Mouse (Mus musculus) midbrain, embryonic 16.5 days (tissue): ENCODE measurements around the gene Psmb7. TPM values are rescaled to one million over a fixed set of nuclear protein-coding genes. Genes with fewer than 3 reads are reported as not detected.

Experiments
- ATAC-seq: fragments of 200-750 bp; cut with Nextera tagmentation; 2 replicates; pipeline ENCODE4 v1.8.0; 2017; ENCODE audit warnings: moderate TSS enrichment
- H3K27ac ChIP-seq: fragments of 300-500 bp; sonication (generic); 2 replicates; pipeline ENCODE4 v1.5.1; 2014; ENCODE audit warnings: mild to moderate bottlenecking, low read length, mixed read lengths
- H3K27me3 ChIP-seq: fragments of 300-500 bp; sonication (generic); 2 replicates; pipeline ENCODE4 v1.6.1; 2014; ENCODE audit warnings: low read depth, low read length, mixed read lengths; ENCODE audit not compliant: control insufficient read depth, insufficient read depth
- H3K36me3 ChIP-seq: fragments of 300-500 bp; sonication (generic); 2 replicates; pipeline ENCODE4 v1.6.1; 2014; ENCODE audit warnings: mild to moderate bottlenecking, low read length, moderate library complexity, mixed read lengths; ENCODE audit not compliant: control insufficient read depth, insufficient read depth
- H3K4me1 ChIP-seq: fragments of 300-500 bp; sonication (generic); 2 replicates; pipeline ENCODE4 v1.6.1; 2014; ENCODE audit warnings: mild to moderate bottlenecking, low read length, mixed read lengths; ENCODE audit not compliant: control insufficient read depth, insufficient read depth
- H3K4me2 ChIP-seq: fragments of 300-500 bp; sonication (generic); 2 replicates; pipeline ENCODE4 v1.6.1; 2014; ENCODE audit warnings: mild to moderate bottlenecking, low read length, mixed read lengths
- H3K4me3 ChIP-seq: fragments of 300-500 bp; sonication (generic); 2 replicates; pipeline ENCODE4 v1.5.1; 2014; ENCODE audit warnings: low read depth, mild to moderate bottlenecking, low read length, moderate library complexity, mixed read lengths
- H3K9ac ChIP-seq: fragments of 300-500 bp; sonication (generic); 2 replicates; pipeline ENCODE4 v1.6.1; 2014; ENCODE audit warnings: low read depth, low read length, mixed read lengths
- H3K9me3 ChIP-seq: fragments of 300-500 bp; sonication (generic); replicated peaks from 2 replicates; pipeline ENCODE4 v1.6.1; 2014; ENCODE audit warnings: mild to moderate bottlenecking, low read length, mixed read lengths; ENCODE audit not compliant: control insufficient read depth, poor library complexity, severe bottlenecking
- WGBS: fragments of 180-500 bp; shearing (Covaris S2); extraction: QIAGEN DNeasy Blood & Tissue Kit; methylation state at CpG from one replicate; pipeline ENCODE4 v1.1.7; 2014; 5-methylcytosine and 5-hydroxymethylcytosine counted together
- polyA plus RNA-seq: library from polyadenylated mRNA; unstranded; fragments of >200 nt; fragmentation: Nextera tagmentation; extraction: Ambion mirVana; gene quantifications from 2 replicates; pipeline ENCODE4 v1.2.1, GENCODE M21; 2015

The Psmb7 gene
- polyA plus RNA-seq, 1 experiment from 2014 or later, result 260 TPM

DNA sequence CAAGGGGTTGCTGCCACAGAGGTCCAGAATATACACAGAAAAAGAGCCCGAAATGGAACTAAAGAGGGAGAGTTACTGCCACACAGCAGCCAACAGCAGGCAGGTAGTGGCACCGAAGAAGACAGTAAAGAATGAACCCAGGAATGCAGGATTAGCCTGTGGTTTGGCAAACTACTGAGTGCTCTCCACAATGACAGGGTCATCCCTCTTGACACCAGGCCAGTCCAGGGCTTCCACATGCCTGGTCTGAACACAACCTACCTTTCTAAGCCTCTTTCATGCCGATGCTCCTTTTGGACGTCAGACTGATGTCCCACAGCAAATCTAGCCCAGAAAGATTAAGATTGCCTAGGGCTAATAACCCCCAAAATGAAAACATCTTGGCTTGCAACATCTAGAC is 15.1 kb downstream of the Psmb7 start:
- 93% methylated on average over 4 of the region's 4 CpGs for WGBS
- Histone ChIP-seq H3K9ac (no peak overlapping the region), H3K4me3 (no peak overlapping the region), H3K27ac (no peak overlapping the region), H3K4me2 (no peak overlapping the region), H3K27me3 (no peaks in the 10 kb centered on the region), H3K4me1 (no peaks in the 10 kb centered on the region), H3K9me3 (no peaks in the 10 kb centered on the region), H3K36me3 (peaks cover 16% of the 10 kb centered on the region)
- no peak for ATAC-seq

DNA sequence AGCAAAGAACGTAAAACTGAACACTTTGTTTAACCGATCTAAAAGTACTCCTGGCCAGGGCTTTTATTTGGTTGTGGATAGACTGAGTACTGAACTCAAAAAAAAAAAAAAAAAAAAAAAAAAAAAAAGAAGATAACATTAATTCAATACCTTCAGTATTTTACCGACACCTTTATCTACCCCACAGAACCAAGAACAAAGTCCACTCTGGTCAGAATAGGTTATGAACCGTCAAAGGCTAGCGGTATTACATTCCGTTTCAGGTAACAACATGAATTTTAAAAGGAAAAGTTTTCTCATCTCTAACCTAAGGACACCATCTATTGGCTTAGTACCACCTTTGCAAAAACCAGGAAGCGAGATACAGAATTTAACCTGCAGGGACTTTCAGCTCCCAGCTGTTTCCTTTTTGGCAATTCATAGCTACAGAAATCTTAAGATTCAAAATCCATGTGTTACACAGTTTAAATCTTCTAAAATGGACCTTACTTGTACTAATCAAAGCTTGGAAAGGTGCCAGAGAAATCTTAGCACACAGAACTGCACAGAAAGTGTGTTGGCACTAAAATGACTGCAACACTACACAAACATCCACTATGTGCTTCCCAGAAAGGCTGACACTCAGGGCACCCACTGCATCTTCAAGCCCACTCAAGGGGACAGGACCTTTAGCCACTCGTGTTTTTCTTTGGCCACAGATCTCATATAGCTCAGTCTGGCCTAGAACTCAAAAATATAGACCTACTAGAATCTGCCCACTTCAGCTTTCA is 19.9 kb downstream of the Psmb7 start:
- ATAC-seq, result no peak
- H3K27me3 ChIP-seq, result no peaks in the 10 kb centered on the region
- H3K4me3 ChIP-seq, result no peak overlapping the region
- H3K4me2 ChIP-seq, result no peak overlapping the region
- no peak overlapping the region for H3K9ac ChIP-seq
- H3K9me3 ChIP-seq, result no peaks in the 10 kb centered on the region
- no peak overlapping the region for H3K27ac ChIP-seq
- peaks cover 2% of the 10 kb centered on the region; the same call in 1 of the 2 replicates for H3K36me3 ChIP-seq
- peaks cover 13% of the 10 kb centered on the region; the same call in 1 of the 2 replicates for H3K4me1 ChIP-seq
- 81% methylated on average over 8 of the region's 8 CpGs for WGBS

DNA sequence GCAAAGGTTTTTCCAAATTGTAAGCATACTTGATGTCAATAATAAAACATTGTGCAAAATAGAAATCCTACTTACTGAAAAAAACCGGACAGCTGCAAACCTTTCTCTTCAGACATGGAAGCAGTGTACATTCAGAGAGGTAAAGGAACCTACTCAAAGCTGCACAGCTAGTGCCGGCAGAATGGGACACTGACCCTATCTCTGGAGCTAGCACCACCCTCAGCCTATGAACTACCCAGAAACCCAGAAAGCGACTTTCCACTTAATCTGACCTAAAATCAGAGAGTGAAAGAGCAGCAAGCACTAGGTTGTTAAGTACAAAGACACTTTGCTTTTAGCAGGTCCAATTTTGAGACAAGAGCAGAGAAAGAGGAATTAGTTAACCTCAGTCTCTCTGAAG is 20.5 kb downstream of the Psmb7 start:
- no peaks in the 10 kb centered on the region for H3K36me3 ChIP-seq
- H3K9me3 ChIP-seq, result no peaks in the 10 kb centered on the region
- H3K27me3 ChIP-seq, result no peaks in the 10 kb centered on the region
- H3K4me3 ChIP-seq, result no peak overlapping the region
- H3K4me1 ChIP-seq, result peaks cover 13% of the 10 kb centered on the region; the same call in 1 of the 2 replicates
- ATAC-seq, result no peak
- no peak overlapping the region for H3K27ac ChIP-seq
- no peak overlapping the region for H3K9ac ChIP-seq
- 86% methylated on average over 3 of the region's 3 CpGs for WGBS
- no peak overlapping the region for H3K4me2 ChIP-seq

DNA sequence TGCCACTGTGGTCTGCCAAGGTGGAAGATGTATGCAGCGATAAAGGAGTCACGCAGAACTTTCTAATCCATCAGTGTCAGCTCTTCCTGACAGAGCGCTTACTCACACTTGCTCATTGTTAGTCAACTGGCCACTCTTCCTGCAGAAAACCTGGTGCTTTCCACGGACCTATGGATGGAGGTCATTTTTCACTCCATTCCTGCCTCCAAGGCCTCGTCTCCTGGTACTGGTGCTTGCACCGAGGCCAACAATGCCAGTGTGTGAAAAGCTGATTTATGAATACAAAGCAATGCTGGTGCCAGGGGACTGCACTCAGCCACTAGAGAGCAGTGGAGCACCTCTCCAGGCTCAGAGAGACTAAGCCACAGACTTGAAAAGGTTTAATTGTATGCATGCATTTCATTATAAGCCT is 22.3 kb downstream of the Psmb7 start:
- Histone ChIP-seq H3K27me3 (no peaks in the 10 kb centered on the region), H3K9me3 (no peaks in the 10 kb centered on the region), H3K4me1 (peaks cover 15% of the 10 kb centered on the region; the same call in 1 of the 2 replicates), H3K4me3 (no peak overlapping the region), H3K36me3 (no peaks in the 10 kb centered on the region), H3K27ac (peak overlapping the region; percentile 56), H3K4me2 (peak overlapping the region; percentile 8), H3K9ac (no peak overlapping the region)
- peak; percentile 85 for ATAC-seq
- 29% methylated on average over 6 of the region's 6 CpGs for WGBS

DNA sequence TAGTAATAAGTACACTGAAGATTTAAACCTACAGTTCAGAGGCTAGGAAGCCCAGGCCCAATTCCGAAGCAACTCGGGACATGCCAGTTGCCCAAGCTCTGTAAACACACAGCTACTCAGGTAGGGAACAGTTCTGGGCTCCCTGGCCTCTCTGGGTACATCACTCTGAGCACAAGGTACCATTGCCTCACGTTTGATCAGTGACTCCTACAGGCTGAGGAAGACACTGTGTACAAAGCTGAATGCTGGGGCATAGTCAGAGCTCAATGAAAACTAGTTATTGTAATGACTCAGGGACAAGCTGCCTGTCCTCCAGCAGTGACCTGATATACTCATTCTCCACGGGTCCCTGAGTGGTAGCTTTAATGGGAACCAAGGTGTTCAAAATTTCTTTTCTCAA is 22.8 kb downstream of the Psmb7 start:
- H3K36me3 ChIP-seq, result no peaks in the 10 kb centered on the region
- H3K27ac ChIP-seq, result no peak overlapping the region; the same call in 1 of the 2 replicates
- 78% methylated on average over 4 of the region's 4 CpGs for WGBS
- H3K9me3 ChIP-seq, result no peaks in the 10 kb centered on the region
- peaks cover 15% of the 10 kb centered on the region; the same call in 1 of the 2 replicates for H3K4me1 ChIP-seq
- no peak overlapping the region for H3K4me3 ChIP-seq
- ATAC-seq, result no peak
- H3K4me2 ChIP-seq, result no peak overlapping the region
- no peak overlapping the region for H3K9ac ChIP-seq
- H3K27me3 ChIP-seq, result no peaks in the 10 kb centered on the region

DNA sequence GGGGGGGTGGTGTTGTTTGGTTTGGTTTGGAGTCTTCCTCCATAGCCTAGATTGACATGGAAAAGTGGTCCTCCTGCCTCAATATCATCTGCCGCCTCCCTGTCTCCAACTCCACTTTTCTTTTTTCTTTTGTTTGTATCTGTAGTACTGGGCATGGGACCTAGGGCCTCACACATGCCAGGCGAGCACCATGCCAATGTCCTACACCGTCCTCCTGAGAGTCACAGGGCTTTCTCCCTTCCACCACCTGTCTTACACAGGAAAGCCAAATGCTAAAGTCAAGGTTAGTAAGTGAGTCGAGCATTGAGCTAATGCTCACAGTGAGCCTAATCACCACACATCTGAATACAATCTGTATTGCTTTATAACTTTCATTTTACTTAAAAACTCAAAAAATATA is 24.1 kb downstream of the Psmb7 start:
- peaks cover 27% of the 10 kb centered on the region for H3K4me1 ChIP-seq
- no peak overlapping the region for H3K4me2 ChIP-seq
- H3K4me3 ChIP-seq, result no peak overlapping the region
- H3K9me3 ChIP-seq, result no peaks in the 10 kb centered on the region
- no peak for ATAC-seq
- H3K36me3 ChIP-seq, result no peaks in the 10 kb centered on the region
- H3K27me3 ChIP-seq, result no peaks in the 10 kb centered on the region
- no peak overlapping the region for H3K27ac ChIP-seq
- no peak overlapping the region for H3K9ac ChIP-seq
- WGBS, result 82% methylated on average over 4 of the region's 4 CpGs

DNA sequence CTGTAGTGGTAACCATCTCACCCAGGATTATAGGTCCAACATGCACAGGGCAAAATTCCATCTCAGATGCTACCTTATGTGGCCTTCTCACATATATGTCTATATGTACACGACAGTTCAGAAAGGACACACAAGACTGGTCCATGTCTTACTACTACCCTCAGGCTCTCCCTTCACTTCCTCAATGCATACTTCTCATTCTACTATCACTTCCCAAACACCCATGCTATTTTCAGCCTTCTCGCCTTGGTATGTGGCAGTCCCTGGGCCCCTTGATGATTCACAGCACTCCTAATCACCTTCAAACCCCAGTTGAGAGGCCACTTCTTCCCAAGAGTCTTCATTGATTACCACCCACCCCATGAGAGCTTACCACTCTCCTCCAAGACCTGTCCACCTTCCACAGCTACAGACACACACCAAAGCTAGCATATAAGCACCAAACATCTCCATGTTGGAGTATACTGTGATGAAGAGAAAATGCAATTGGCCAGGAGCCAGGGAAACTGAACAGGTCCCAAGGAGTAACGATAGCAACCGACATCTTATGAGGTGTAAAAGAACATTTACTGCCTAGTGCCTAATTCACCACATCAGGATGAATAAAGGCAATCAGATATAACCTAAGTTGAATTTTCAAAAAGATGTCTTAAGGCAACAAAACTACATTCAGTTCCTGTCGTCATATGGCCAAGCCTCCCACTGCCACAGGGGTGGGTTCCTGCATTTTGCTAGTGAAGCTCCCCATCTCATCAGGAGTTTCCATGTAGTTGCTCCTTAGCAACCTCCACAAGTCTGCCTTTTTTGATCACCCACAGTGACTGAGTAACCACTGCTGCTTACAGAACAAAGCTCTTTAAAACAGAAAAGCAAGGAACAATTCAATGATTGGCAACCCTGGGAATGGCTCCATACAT is 26.7 kb downstream of the Psmb7 start:
- no peaks in the 10 kb centered on the region for H3K27me3 ChIP-seq
- no peak for ATAC-seq
- H3K4me1 ChIP-seq, result peaks cover 35% of the 10 kb centered on the region
- H3K9me3 ChIP-seq, result no peaks in the 10 kb centered on the region
- H3K27ac ChIP-seq, result no peak overlapping the region
- no peak overlapping the region for H3K4me3 ChIP-seq
- H3K4me2 ChIP-seq, result no peak overlapping the region
- no peaks in the 10 kb centered on the region for H3K36me3 ChIP-seq
- no peak overlapping the region for H3K9ac ChIP-seq
- 83% methylated on average over 5 of the region's 5 CpGs for WGBS

DNA sequence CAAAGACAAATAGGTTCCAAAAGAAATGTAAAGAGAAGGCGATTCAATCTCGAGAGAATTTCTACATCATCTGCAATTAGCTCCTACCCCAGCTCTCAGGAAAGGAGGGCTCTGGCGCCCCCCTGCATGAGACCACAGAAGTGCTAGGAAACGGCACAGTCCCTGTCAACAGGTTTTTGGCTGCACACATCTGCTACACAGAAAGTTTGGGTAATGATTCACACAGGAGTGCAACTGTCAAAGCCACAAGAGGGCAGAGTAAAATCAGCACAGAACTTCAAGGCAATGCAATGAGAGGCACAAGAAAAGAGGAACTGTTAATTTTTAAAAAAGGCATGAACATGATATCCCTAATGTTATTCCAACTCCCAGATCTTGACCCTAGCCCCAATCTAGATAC is 27.8 kb downstream of the Psmb7 start:
- no peak for ATAC-seq
- no peak overlapping the region for H3K4me3 ChIP-seq
- H3K36me3 ChIP-seq, result no peaks in the 10 kb centered on the region
- no peak overlapping the region for H3K9ac ChIP-seq
- H3K27me3 ChIP-seq, result no peaks in the 10 kb centered on the region
- no peak overlapping the region for H3K4me2 ChIP-seq
- H3K9me3 ChIP-seq, result no peaks in the 10 kb centered on the region
- 44% methylated on average over 4 of the region's 4 CpGs for WGBS
- H3K4me1 ChIP-seq, result peaks cover 24% of the 10 kb centered on the region
- no peak overlapping the region for H3K27ac ChIP-seq

DNA sequence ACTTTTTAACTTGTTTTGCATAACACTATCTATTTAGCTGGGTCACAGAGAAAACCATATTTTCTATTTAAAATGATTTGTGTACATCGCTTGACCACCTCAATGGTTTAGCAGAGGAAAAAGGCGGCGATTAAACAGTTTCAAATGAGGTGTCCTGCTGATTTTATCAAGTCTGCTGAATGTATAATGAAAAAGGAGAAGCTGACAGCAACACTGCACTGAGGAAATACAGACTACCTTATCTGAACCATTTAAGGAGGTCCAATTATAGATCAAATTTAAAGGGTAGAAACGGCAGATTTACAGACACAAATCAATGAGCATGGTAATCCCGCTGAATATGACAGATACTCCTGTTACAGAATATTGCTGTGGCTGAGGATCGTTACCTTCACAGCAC is 29.4 kb downstream of the Psmb7 start:
- peaks cover 30% of the 10 kb centered on the region for H3K4me1 ChIP-seq
- ATAC-seq, result no peak
- H3K36me3 ChIP-seq, result no peaks in the 10 kb centered on the region
- no peaks in the 10 kb centered on the region for H3K27me3 ChIP-seq
- peak overlapping the region; percentile 23; the same call in 1 of the 2 replicates for H3K4me2 ChIP-seq
- H3K9me3 ChIP-seq, result no peaks in the 10 kb centered on the region
- no peak overlapping the region for H3K9ac ChIP-seq
- H3K4me3 ChIP-seq, result no peak overlapping the region
- H3K27ac ChIP-seq, result peak overlapping the region; percentile 40
- WGBS, result 29% methylated on average over 6 of the region's 6 CpGs
